Mouse (Mus musculus) embryonic facial prominence, embryonic 14.5 days (tissue): Measurements from ENCODE around the gene Man1c1. TPM values are rescaled to one million over a fixed set of nuclear protein-coding genes. Genes with fewer than 3 reads are reported as not detected.

ENCODE experiments used
- ATAC-seq: fragments of 200-750 bp; cut with Nextera tagmentation; 2 replicates; pipeline ENCODE4 v1.8.0; 2017; ENCODE audit warnings: low read depth, moderate number of reproducible peaks, moderate TSS enrichment
- DNase-seq: peaks from one replicate; pipeline ENCODE4 v3.0.0-alpha.2; 2015; ENCODE audit warnings: low spot score
- H3K27ac ChIP-seq: fragments of 300-500 bp; sonication (generic); replicated peaks from 2 replicates; pipeline ENCODE4 v1.5.1; 2014; ENCODE audit warnings: low read depth, mild to moderate bottlenecking, low read length, moderate library complexity
- H3K27me3 ChIP-seq: fragments of 300-500 bp; sonication (generic); replicated peaks from 2 replicates; pipeline ENCODE4 v1.6.1; 2014; ENCODE audit warnings: low read length; ENCODE audit not compliant: control insufficient read depth, insufficient read depth
- H3K36me3 ChIP-seq: fragments of 300-500 bp; sonication (generic); 2 replicates; pipeline ENCODE4 v1.6.1; 2014; ENCODE audit warnings: low read length, mixed read lengths; ENCODE audit not compliant: control insufficient read depth, insufficient read depth
- H3K4me1 ChIP-seq: fragments of 300-500 bp; sonication (generic); 2 replicates; pipeline ENCODE4 v1.6.1; 2014; ENCODE audit warnings: antibody characterized with exemption, low read length; ENCODE audit not compliant: control insufficient read depth, insufficient read depth
- H3K4me2 ChIP-seq: fragments of 300-500 bp; sonication (generic); 2 replicates; pipeline ENCODE4 v1.6.1; 2014; ENCODE audit warnings: low read depth, mild to moderate bottlenecking, low read length, moderate library complexity, mixed read lengths
- H3K4me3 ChIP-seq: fragments of 300-500 bp; sonication (generic); 2 replicates; pipeline ENCODE4 v1.5.1; 2014; ENCODE audit warnings: low read depth, mild to moderate bottlenecking, low read length
- H3K9ac ChIP-seq: fragments of 300-500 bp; sonication (generic); 2 replicates; pipeline ENCODE4 v1.6.1; 2014; ENCODE audit warnings: low read depth, mild to moderate bottlenecking, low read length, moderate library complexity, mixed read lengths
- H3K9me3 ChIP-seq: fragments of 300-500 bp; sonication (generic); 2 replicates; pipeline ENCODE4 v1.6.1; 2016; ENCODE audit warnings: low read length; ENCODE audit not compliant: control insufficient read depth
- WGBS: fragments of 180-500 bp; shearing (Covaris S2); extraction: QIAGEN DNeasy Blood & Tissue Kit; methylation state at CpG from one replicate; pipeline ENCODE4 v1.1.7; 2014; 5-methylcytosine and 5-hydroxymethylcytosine counted together
- polyA plus RNA-seq: library from polyadenylated mRNA; unstranded; fragments of >200 nt; fragmentation: Nextera tagmentation; extraction: Ambion mirVana; gene quantifications from 2 replicates; pipeline ENCODE4 v1.2.1, GENCODE M21; 2014

Man1c1 gene
- polyA plus RNA-seq, 1 experiment from 2014 or later, result 5.1 TPM

DNA sequence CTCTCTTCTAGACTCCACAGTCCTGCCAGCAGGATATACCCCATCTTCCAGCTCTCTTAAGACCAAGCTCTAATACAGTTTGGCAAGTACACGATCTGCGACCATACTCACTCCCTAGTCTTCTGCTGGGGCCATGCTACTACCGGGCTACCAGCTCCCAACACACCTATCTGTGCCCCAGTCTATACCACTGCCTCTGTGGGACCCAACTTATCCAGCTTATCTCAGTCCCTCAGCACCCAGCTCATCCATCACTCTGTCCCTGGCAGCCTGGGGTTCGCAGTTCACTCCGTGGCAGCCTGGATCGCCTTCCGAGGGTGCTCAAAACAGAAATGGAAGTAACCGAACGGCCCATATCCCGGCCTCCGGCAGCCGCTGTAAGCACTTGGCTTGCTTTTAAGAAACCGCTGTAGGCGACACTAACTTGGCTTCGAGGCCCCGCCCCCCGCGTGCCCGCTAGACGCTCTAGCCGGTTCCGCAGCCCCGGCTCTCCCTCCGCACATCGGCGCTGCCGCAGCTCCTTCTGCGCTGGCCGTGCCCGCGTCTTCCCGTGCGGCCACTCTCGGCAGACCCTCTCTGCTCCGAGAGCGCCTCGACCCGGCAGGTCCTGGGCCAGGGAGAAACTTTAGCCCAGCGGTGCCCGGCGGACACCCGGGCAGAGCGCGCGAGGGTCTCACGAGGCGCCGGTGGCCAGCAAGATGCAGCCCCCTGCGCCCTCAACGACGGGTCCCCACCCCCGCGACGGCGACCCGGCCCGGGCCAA, 169.8 kb downstream of the Man1c1 start:
- DNase-seq (peak; percentile 82), ATAC-seq (peak; percentile 1; the same call in 1 of the 2 replicates)
- H3K4me1 ChIP-seq, result peaks cover 13% of the 10 kb centered on the region
- H3K27me3 ChIP-seq, result no peaks in the 10 kb centered on the region
- peak overlapping the region; percentile 93 for H3K9ac ChIP-seq
- H3K36me3 ChIP-seq, result peaks cover 39% of the 10 kb centered on the region
- under 1% methylated on average over 35 of the region's 57 CpGs for WGBS
- no peaks in the 10 kb centered on the region for H3K9me3 ChIP-seq
- peak overlapping the region; percentile 91 for H3K4me2 ChIP-seq
- peak overlapping the region; percentile 92 for H3K27ac ChIP-seq
- peak overlapping the region; percentile 98 for H3K4me3 ChIP-seq

DNA sequence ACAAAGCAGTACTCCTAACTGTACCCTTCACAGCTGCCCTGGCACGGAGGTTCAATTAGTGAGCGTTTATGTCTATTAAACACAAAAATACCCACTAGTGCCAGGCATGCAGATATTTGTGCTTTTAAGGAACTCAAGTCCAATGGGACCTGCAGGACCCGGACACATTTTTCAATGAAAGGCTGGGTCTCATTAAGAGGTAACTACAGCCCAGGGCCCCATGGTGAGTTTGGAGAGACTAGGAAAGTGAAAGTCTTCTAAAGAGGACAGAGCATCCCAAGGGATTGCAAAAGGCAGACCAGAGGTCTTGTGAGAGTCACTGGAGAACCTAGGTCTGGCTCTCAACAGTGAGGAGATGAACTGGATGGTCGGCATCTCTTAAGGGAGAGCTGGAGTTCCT, 170.7 kb downstream of the Man1c1 start:
- Histone ChIP-seq H3K4me3 (peak overlapping the region; percentile 98), H3K4me2 (peak overlapping the region; percentile 91), H3K27me3 (no peaks in the 10 kb centered on the region), H3K36me3 (peaks cover 39% of the 10 kb centered on the region), H3K4me1 (peaks cover 13% of the 10 kb centered on the region), H3K9me3 (no peaks in the 10 kb centered on the region), H3K27ac (no peak overlapping the region), H3K9ac (0 out of 2 replicates have a peak overlapping the region, but pooled peaks have one; percentile 93)
- 77% methylated on average over 4 of the region's 4 CpGs for WGBS
- ATAC-seq (no peak), DNase-seq (no peak)

DNA sequence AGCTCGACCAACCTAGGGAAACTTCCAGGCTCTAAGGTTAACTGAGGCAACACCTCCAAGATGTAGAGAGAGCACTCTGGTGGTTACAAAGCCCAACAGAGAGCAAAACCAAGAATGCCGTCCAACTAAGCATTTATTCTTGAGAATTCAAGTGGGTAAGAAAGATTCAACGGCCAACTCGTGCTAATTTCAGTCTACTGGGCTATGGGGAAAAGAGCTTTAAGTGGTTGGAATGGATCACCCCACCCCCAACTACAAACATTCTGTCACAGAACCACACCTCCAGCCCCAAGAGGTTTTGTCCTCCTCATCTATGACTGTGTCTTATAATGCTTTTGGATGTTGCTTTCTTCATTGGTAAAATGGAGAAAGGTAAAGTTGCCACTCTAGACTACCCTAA, 171.2 kb downstream of the Man1c1 start:
- H3K4me2 ChIP-seq, result no peak overlapping the region
- ATAC-seq, result no peak
- 80% methylated on average over 4 of the region's 4 CpGs for WGBS
- H3K4me3 ChIP-seq, result no peak overlapping the region
- peaks cover 13% of the 10 kb centered on the region for H3K4me1 ChIP-seq
- H3K9me3 ChIP-seq, result no peaks in the 10 kb centered on the region
- H3K36me3 ChIP-seq, result peaks cover 39% of the 10 kb centered on the region
- no peak overlapping the region for H3K9ac ChIP-seq
- no peak overlapping the region for H3K27ac ChIP-seq
- DNase-seq, result no peak
- no peaks in the 10 kb centered on the region for H3K27me3 ChIP-seq

DNA sequence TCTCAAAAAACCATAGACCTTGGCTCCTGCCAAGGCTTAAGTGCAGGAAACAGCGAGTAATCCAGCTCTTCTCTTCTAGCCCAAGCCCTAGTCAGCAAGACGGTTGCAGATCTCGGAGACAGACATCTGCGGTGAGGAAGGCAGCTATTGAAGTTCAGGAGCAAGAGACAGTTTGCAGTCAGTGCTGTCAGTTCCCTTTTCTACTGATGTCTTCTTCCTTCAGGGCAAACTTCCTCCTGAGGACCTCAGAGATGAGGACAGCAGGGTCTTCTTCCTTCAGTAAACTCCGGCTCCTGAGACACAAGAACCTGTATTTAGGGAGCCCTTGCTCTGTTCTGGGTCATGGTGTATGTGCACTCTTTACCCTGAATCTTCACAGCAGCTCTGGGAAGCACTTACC, 177.9 kb downstream of the Man1c1 start:
- H3K9me3 ChIP-seq, result no peaks in the 10 kb centered on the region
- H3K36me3 ChIP-seq, result peaks cover 73% of the 10 kb centered on the region
- ATAC-seq (no peak), DNase-seq (no peak)
- no peak overlapping the region for H3K27ac ChIP-seq
- no peaks in the 10 kb centered on the region for H3K4me1 ChIP-seq
- no peak overlapping the region for H3K9ac ChIP-seq
- WGBS, result 71% methylated on average over 5 of the region's 5 CpGs
- H3K4me2 ChIP-seq, result no peak overlapping the region
- H3K27me3 ChIP-seq, result no peaks in the 10 kb centered on the region
- H3K4me3 ChIP-seq, result no peak overlapping the region

DNA sequence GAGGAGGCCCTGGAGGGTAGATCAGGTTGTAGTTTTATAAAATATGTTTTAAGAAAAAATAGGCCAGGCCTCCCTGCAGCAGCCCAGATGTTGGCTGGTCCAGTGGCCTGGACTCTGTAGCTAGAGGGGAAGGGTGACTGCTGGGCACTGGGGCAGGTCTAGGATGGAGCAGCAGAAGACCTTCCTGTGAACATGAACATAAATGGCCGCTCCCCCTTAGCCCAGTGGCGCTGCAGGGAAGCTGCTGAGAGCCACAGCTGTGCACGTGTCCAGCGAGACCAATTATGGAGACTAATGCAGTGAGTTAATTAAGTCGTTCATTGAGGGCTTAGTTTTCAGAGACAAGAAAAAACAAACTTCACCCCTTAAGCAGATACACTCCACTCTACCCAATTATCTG, 178.3 kb downstream of the Man1c1 start:
- 67% methylated on average over 5 of the region's 5 CpGs for WGBS
- no peak overlapping the region for H3K4me3 ChIP-seq
- ATAC-seq (peak; percentile 57; the same call in 1 of the 2 replicates), DNase-seq (peak; percentile 30)
- H3K36me3 ChIP-seq, result peaks cover 69% of the 10 kb centered on the region
- no peaks in the 10 kb centered on the region for H3K9me3 ChIP-seq
- no peak overlapping the region for H3K27ac ChIP-seq
- H3K4me1 ChIP-seq, result no peaks in the 10 kb centered on the region
- no peak overlapping the region for H3K9ac ChIP-seq
- no peaks in the 10 kb centered on the region for H3K27me3 ChIP-seq
- no peak overlapping the region for H3K4me2 ChIP-seq

DNA sequence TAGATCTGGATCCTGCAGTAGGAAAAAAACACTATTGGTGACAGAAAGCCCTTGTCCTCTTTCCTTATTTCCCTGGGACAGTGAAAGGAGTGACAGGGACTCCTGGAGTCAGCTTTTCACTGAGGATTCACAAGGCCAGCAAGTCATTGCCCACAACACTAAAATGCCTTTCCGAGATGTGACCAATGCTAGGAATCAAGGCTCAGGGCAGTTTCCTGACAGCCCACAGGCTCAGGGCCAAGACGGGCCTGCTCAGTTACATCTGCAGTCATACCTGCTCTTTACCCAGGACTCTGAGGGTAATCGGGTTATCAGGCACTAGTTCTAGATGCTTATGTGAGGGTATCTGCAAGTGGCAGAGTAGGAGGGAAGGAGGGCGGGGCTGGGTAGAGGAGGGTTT, 180.6 kb downstream of the Man1c1 start:
- no peaks in the 10 kb centered on the region for H3K27me3 ChIP-seq
- 88% methylated on average over 4 of the region's 4 CpGs for WGBS
- no peak overlapping the region for H3K9ac ChIP-seq
- no peak overlapping the region for H3K4me3 ChIP-seq
- DNase-seq, result no peak
- no peak overlapping the region for H3K27ac ChIP-seq
- no peak for ATAC-seq
- no peak overlapping the region for H3K4me2 ChIP-seq
- no peaks in the 10 kb centered on the region for H3K4me1 ChIP-seq
- H3K9me3 ChIP-seq, result no peaks in the 10 kb centered on the region
- peaks cover 47% of the 10 kb centered on the region for H3K36me3 ChIP-seq

DNA sequence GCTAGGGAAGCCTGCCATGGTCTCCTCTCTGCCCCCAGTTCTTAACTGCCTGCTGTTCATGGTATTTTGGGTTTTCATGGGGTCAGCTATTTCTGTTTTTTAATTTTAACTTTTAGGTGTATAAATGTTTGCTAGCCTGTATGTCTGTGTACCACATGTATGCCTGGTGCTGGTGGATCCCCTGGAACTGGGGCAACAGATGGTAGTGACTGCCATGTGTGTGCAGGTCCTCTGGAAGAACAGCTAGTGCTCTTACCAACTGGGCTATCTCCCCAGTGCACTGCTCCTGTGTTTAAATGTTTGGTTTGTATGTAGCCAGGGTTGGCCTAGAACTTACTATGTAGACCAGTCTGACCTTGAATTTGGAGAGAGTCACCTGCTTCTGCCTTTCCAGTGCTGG, 184.8 kb downstream of the Man1c1 start:
- H3K4me3 ChIP-seq, result no peak overlapping the region
- H3K4me2 ChIP-seq, result no peak overlapping the region
- H3K9ac ChIP-seq, result no peak overlapping the region
- H3K27ac ChIP-seq, result no peak overlapping the region
- ATAC-seq (no peak), DNase-seq (no peak)
- H3K36me3 ChIP-seq, result peaks cover 10% of the 10 kb centered on the region
- H3K4me1 ChIP-seq, result no peaks in the 10 kb centered on the region
- H3K27me3 ChIP-seq, result no peaks in the 10 kb centered on the region
- H3K9me3 ChIP-seq, result no peaks in the 10 kb centered on the region

DNA sequence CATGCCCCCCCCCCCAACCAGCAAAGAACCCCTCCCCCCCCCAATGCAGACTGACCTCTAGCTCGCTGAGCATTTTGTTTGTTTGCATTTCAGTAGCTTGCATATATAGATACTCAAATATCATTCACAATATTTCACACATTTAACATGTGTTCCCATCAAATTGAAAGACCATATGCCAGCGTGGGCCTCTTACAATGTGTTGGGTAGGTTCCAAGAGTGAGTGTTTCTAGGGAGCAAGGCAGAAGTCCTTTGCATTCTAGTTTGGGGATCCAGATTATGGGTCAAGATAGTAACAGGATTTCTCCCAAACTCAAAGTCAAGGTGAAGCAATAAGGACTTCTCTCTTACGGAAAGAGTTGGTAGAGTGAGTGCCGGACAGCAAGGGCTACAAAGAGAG, 185.5 kb downstream of the Man1c1 start:
- H3K27me3 ChIP-seq, result no peaks in the 10 kb centered on the region
- no peak overlapping the region for H3K4me3 ChIP-seq
- peaks cover 5% of the 10 kb centered on the region; the same call in 1 of the 2 replicates for H3K36me3 ChIP-seq
- WGBS, result 90% methylated on average over 4 of the region's 4 CpGs
- H3K9me3 ChIP-seq, result no peaks in the 10 kb centered on the region
- H3K9ac ChIP-seq, result no peak overlapping the region
- H3K27ac ChIP-seq, result no peak overlapping the region
- ATAC-seq (no peak), DNase-seq (no peak)
- no peak overlapping the region for H3K4me2 ChIP-seq
- no peaks in the 10 kb centered on the region for H3K4me1 ChIP-seq

DNA sequence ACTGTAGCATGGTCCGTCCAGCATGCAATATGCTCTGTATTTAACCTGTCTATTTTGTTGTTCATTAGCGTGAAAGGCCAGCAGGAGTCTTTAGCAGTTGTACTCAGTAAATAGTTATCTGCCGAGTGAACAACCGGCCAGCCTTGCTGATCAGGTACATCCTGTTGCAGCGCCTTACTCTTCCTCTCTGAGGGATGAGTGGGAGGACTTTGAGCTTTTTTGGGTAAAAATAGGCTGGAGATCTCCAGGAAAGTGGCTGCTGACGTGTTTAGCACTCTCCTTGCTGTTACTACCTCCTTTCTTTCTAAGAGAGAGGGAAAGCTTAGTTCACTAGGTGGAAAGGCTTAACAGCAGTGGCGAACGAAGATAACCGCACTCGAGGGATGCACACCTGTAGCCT, 186.4 kb downstream of the Man1c1 start:
- Histone ChIP-seq H3K27me3 (no peaks in the 10 kb centered on the region), H3K27ac (no peak overlapping the region), H3K9me3 (no peaks in the 10 kb centered on the region), H3K4me2 (no peak overlapping the region), H3K36me3 (no peaks in the 10 kb centered on the region), H3K4me3 (no peak overlapping the region), H3K9ac (no peak overlapping the region), H3K4me1 (no peaks in the 10 kb centered on the region)
- ATAC-seq (no peak), DNase-seq (no peak)
- WGBS, result 91% methylated on average over 10 of the region's 10 CpGs
